Mouse (Mus musculus) ovary, postnatal 14 days (tissue): ENCODE data around the gene Csad.
"Not testable (repeated sequence)": the region's sequence is repeated elsewhere in the genome, so short reads cannot be mapped to it uniquely, and the experiment has no call there.

ENCODE experiments used
- DNase-seq: peaks from one replicate; pipeline ENCODE4 v3.0.0; 2022; ENCODE audit warnings: low spot score

Csad gene

GRCm38 (mm10) chr15:102160415-102161060 lies 44.0 kb downstream of the Csad start:
- DNase-seq: no peak

GRCm38 (mm10) chr15:102156836-102157235 lies 47.7 kb downstream of the Csad start:
- no peak for DNase-seq

GRCm38 (mm10) chr15:102155006-102155405 lies 49.5 kb downstream of the Csad start:
- DNase-seq: not testable (repeated sequence)

GRCm38 (mm10) chr15:102152646-102153045 lies 51.9 kb downstream of the Csad start:
- no peak for DNase-seq

GRCm38 (mm10) chr15:102150301-102151135 lies 54.0 kb downstream of the Csad start, which contains the start of gene Soat2:
Gene Soat2, plus strand, starts transcription at chr15:102150526.
- DNase-seq: no peak

- no peak for DNase-seq
These were observed 55.0 kb downstream of the Csad start for GRCm38 (mm10) chr15:102149561-102149960.

GRCm38 (mm10) chr15:102147674-102148402 lies 56.7 kb downstream of the Csad start:
- DNase-seq: no peak

GRCm38 (mm10) chr15:102146882-102147281 lies 57.6 kb downstream of the Csad start:
- peak; percentile 36 for DNase-seq

GRCm38 (mm10) chr15:102146089-102146488 lies 58.4 kb downstream of the Csad start:
- no peak for DNase-seq

GRCm38 (mm10) chr15:102145330-102145729 lies 59.2 kb downstream of the Csad start:
- no peak for DNase-seq

GRCm38 (mm10) chr15:102144726-102145125 lies 59.8 kb downstream of the Csad start:
- no peak for DNase-seq

- peak; percentile 36 for DNase-seq
These were observed 60.2 kb downstream of the Csad start, which contains the start of gene Igfbp6 for GRCm38 (mm10) chr15:102144274-102144711. Gene Igfbp6, plus strand, starts transcription at chr15:102144362.

GRCm38 (mm10) chr15:102142914-102143912 lies 61.3 kb downstream of the Csad start:
- no peak for DNase-seq

- no peak for DNase-seq
These were observed 63.4 kb downstream of the Csad start for GRCm38 (mm10) chr15:102141120-102141519.

GRCm38 (mm10) chr15:102136129-102136758 lies 68.3 kb downstream of the Csad start, which contains the start of gene Spryd3:
Gene Spryd3, minus strand, starts transcription at chr15:102136234.
- DNase-seq: peak; percentile 98

- DNase-seq: no peak
These were observed 68.9 kb downstream of the Csad start for GRCm38 (mm10) chr15:102135522-102136128.

- DNase-seq: no peak
These were observed 69.8 kb downstream of the Csad start for GRCm38 (mm10) chr15:102134709-102135108.

- no peak for DNase-seq
These were observed 71.2 kb downstream of the Csad start for GRCm38 (mm10) chr15:102133314-102133713.
